Mouse (Mus musculus): ENCODE measurements around the gene Agap2.

The Agap2 gene

GRCm38 (mm10) chr10:127075080-127075479 lies at the start of gene Agap2:
Gene Agap2, plus strand, starts transcription at chr10:127075284.
- no peak for DNase-seq (ENCODE audit: low spot score in 2 of 2)

GRCm38 (mm10) chr10:127030336-127031296 lies 44.5 kb upstream of the Agap2 start, which contains the start of gene Tsfm:
Gene Tsfm, minus strand, starts transcription at chr10:127030840.
- peak; percentile 78 to 89 for DNase-seq (ENCODE audit: low spot score in 2 of 2)

GRCm38 (mm10) chr10:127033301-127033741 lies 41.8 kb upstream of the Agap2 start:
- no peak for DNase-seq (ENCODE audit: low spot score in 2 of 2)

GRCm38 (mm10) chr10:127036273-127036672 lies 38.8 kb upstream of the Agap2 start:
- DNase-seq (ENCODE audit: low spot score in 2 of 2) = no peak

GRCm38 (mm10) chr10:127037641-127038040 lies 37.4 kb upstream of the Agap2 start:
- no peak for DNase-seq (ENCODE audit: low spot score in 2 of 2)

- DNase-seq (ENCODE audit: low spot score in 2 of 2) = no peak
Observed at GRCm38 (mm10) chr10:127040569-127041214, 34.4 kb upstream of the Agap2 start.

GRCm38 (mm10) chr10:127041274-127041766 lies 33.8 kb upstream of the Agap2 start, which contains the start of the genes Mettl1 and Eef1akmt3:
Gene Mettl1, plus strand, starts transcription at chr10:127041414.
Gene Eef1akmt3, minus strand, starts transcription at chr10:127041513.
- peak in 1 of 2 experiments; percentile 42 for DNase-seq (ENCODE audit: low spot score in 2 of 2)

- peak; percentile 83 to 89 for DNase-seq (ENCODE audit: low spot score in 2 of 2)
Observed at GRCm38 (mm10) chr10:127041774-127042338, 33.2 kb upstream of the Agap2 start.

GRCm38 (mm10) chr10:127042468-127043115 lies 32.5 kb upstream of the Agap2 start:
- DNase-seq (ENCODE audit: low spot score in 2 of 2) = no peak

- DNase-seq (ENCODE audit: low spot score in 2 of 2) = no peak
Observed at GRCm38 (mm10) chr10:127043187-127043586, 31.9 kb upstream of the Agap2 start.

- DNase-seq (ENCODE audit: low spot score in 2 of 2) = no peak
Observed at GRCm38 (mm10) chr10:127047954-127048353, 27.1 kb upstream of the Agap2 start, which contains the start of gene Cyp27b1. Gene Cyp27b1, plus strand, starts transcription at chr10:127048250.

- DNase-seq (ENCODE audit: low spot score in 2 of 2) = no peak
Observed at GRCm38 (mm10) chr10:127048608-127049394, 26.3 kb upstream of the Agap2 start.

GRCm38 (mm10) chr10:127049395-127050118 lies 25.5 kb upstream of the Agap2 start:
- no peak for DNase-seq (ENCODE audit: low spot score in 2 of 2)

- no peak for DNase-seq (ENCODE audit: low spot score in 2 of 2)
Observed at GRCm38 (mm10) chr10:127050119-127050474, 25.0 kb upstream of the Agap2 start.

- DNase-seq (ENCODE audit: low spot score in 2 of 2) = no peak
Observed at GRCm38 (mm10) chr10:127054646-127055045, 20.4 kb upstream of the Agap2 start.

- no peak for DNase-seq (ENCODE audit: low spot score in 2 of 2)
Observed at GRCm38 (mm10) chr10:127055406-127055805, 19.7 kb upstream of the Agap2 start.

- DNase-seq (ENCODE audit: low spot score in 2 of 2) = no peak
Observed at GRCm38 (mm10) chr10:127056490-127056889, 18.6 kb upstream of the Agap2 start.

- peak in 1 of 2 experiments; percentile 74 for DNase-seq (ENCODE audit: low spot score in 2 of 2)
Observed at GRCm38 (mm10) chr10:127058161-127058560, 16.9 kb upstream of the Agap2 start.

- no peak for DNase-seq (ENCODE audit: low spot score in 2 of 2)
Observed at GRCm38 (mm10) chr10:127058708-127059107, 16.4 kb upstream of the Agap2 start.
